Mouse (Mus musculus): ENCODE results near the gene Vmn2r120.
"Not testable (repeated sequence)": the region's sequence is repeated elsewhere in the genome, so short reads cannot be mapped to it uniquely, and the experiment has no call there.

Gene Vmn2r120

GRCm38 (mm10) chr17:57545405-57545804 lies at the start of gene Vmn2r120:
Gene Vmn2r120 (minus strand): TSS chr17:57545505.
- no peak for DNase-seq (ENCODE audit: low read depth, low spot score)

GRCm38 (mm10) chr17:57587273-57587672 lies 42.0 kb upstream of the Vmn2r120 start:
- not testable (repeated sequence) for DNase-seq (ENCODE audit: low read depth, low spot score)

DNA sequence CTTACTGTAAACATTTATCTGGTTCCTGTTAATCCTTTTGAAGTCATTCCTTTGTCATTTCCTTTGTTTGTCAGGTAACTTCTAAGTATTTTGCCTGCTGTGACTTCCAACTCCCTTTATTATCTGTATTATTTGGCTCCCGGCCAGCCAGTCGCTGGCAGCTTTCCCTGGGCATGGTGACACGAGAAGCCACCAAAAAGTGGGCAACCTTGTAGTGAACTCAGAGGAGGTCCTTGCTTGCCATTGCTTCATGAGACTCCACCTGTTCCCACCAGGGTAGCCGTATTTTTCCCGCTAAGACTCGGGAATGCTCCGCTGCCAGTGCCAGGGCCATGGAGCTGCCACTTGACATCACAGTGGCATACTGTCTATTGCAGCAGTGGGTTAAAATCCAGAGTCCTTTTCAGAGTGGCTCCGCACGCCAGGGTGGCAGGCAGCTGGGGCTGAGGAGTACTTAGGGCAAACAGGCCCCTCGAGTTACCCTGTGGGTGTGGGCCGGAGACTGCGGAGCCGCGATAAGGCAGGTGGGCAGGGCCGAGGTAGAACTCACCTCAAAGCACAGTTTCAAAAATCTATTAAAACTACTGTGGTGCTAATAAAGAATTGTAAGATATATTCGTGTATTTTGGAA lies 28.9 kb upstream of the Vmn2r120 start:
- no peak for DNase-seq (ENCODE audit: low read depth, low spot score)

All from forelimb bud, embryonic 11.5 days (tissue).